Mouse (Mus musculus) erythroblast, embryonic 14.5 days (primary cell): Measurements from ENCODE around the gene Ttc17.

Experiments used
- GATA1 ChIP-seq: IDR thresholded peaks from 2 replicates; pipeline ENCODE4 v1.6.1; 2012; ENCODE audit warnings: low read length, inconsistent platforms, mixed read lengths
- TAL1 ChIP-seq: IDR thresholded peaks from 3 replicates; pipeline ENCODE4 v1.6.1; 2012; ENCODE audit warnings: low read length, inconsistent platforms, mixed read lengths

- TF ChIP-seq GATA1 (no peak), TAL1 (no peak)
Observed at GRCm38 (mm10) chr2:94360398-94360973, 46.0 kb downstream of the Ttc17 start.
